Mouse (Mus musculus) gastrocnemius, postnatal 25 days (tissue): Measurements from ENCODE around the gene Brdt. TPM values are rescaled to one million over a fixed set of nuclear protein-coding genes. Genes with fewer than 3 reads are reported as not detected.

Experiments used
- DNase-seq: peaks from one replicate; pipeline ENCODE4 v3.0.0; 2022
- long read RNA-seq, 2 experiments: library from polyadenylated mRNA; stranded (forward); transcript quantifications; one replicate each; pipeline ENCODE4 v2.0.0; 2021
- total RNA-seq, 2 experiments: library from RNA; stranded (reverse); gene quantifications; 1 replicate in 1 of 2; 2 replicates in 1 of 2; pipeline ENCODE4 v1.2.3; 2021

Brdt gene
- 1 to 10 TPM; 2.3 to 2.4 TPM for total RNA-seq
- long read RNA-seq, experiment 1, partial matches to known transcripts = 0 of 3 reads
- long read RNA-seq, experiment 1, other reads (novel, unspliced or antisense) = 3 of 3 reads
- long read RNA-seq, experiment 2, partial matches to known transcripts = 0 of 1 reads
- long read RNA-seq, experiment 2, other reads (novel, unspliced or antisense) = 1 of 1 reads

- no peak for DNase-seq
Measured at GRCm38 (mm10) chr5:107330916-107331421, at the start of gene Brdt. Gene Brdt, plus strand, starts transcription at chr5:107331159.

GRCm38 (mm10) chr5:107282561-107283307 is 48.2 kb upstream of the Brdt start:
- DNase-seq = no peak

GRCm38 (mm10) chr5:107283935-107284524 is 46.9 kb upstream of the Brdt start:
- peak; percentile 70 for DNase-seq

GRCm38 (mm10) chr5:107285563-107285962 is 45.4 kb upstream of the Brdt start:
- DNase-seq = no peak

- DNase-seq = peak; percentile 34
Measured at GRCm38 (mm10) chr5:107287254-107287907, 43.6 kb upstream of the Brdt start.

- no peak for DNase-seq
Measured at GRCm38 (mm10) chr5:107287908-107288267, 43.1 kb upstream of the Brdt start.

- peak; percentile 42 for DNase-seq
Measured at GRCm38 (mm10) chr5:107288427-107289233, 42.3 kb upstream of the Brdt start.

- DNase-seq = peak; percentile 89
Measured at GRCm38 (mm10) chr5:107289234-107289764, 41.7 kb upstream of the Brdt start, which contains the start of gene Tgfbr3. Gene Tgfbr3, minus strand, starts transcription at chr5:107289629.

- DNase-seq = no peak
Measured at GRCm38 (mm10) chr5:107289986-107290385, 41.0 kb upstream of the Brdt start.

- no peak for DNase-seq
Measured at GRCm38 (mm10) chr5:107294041-107294440, 36.9 kb upstream of the Brdt start.

GRCm38 (mm10) chr5:107295061-107295816 is 35.7 kb upstream of the Brdt start:
- DNase-seq = no peak

GRCm38 (mm10) chr5:107295817-107296511 is 35.0 kb upstream of the Brdt start:
- DNase-seq = no peak

- no peak for DNase-seq
Measured at GRCm38 (mm10) chr5:107296512-107297322, 34.2 kb upstream of the Brdt start.

- DNase-seq = no peak
Measured at GRCm38 (mm10) chr5:107298854-107299253, 32.1 kb upstream of the Brdt start.

- no peak for DNase-seq
Measured at GRCm38 (mm10) chr5:107303350-107303861, 27.6 kb upstream of the Brdt start.

GRCm38 (mm10) chr5:107304117-107304825 is 26.7 kb upstream of the Brdt start:
- no peak for DNase-seq

GRCm38 (mm10) chr5:107307432-107307831 is 23.5 kb upstream of the Brdt start:
- no peak for DNase-seq

GRCm38 (mm10) chr5:107317141-107317540 is 13.8 kb upstream of the Brdt start:
- DNase-seq = no peak
